Mouse (Mus musculus) kidney, adult 9 months (tissue): ENCODE measurements around the gene Psmd13.
A peak's percentile ranks its signal among the peaks of the same experiment; 100 is the strongest.

Experiments used
- DNase-seq: peaks from one replicate; pipeline ENCODE4 v3.0.0; 2022

Gene Psmd13

GRCm38 (mm10) chr7:140946311-140946710 lies 64.5 kb downstream of the Psmd13 start:
- DNase-seq: peak; percentile 12

DNA sequence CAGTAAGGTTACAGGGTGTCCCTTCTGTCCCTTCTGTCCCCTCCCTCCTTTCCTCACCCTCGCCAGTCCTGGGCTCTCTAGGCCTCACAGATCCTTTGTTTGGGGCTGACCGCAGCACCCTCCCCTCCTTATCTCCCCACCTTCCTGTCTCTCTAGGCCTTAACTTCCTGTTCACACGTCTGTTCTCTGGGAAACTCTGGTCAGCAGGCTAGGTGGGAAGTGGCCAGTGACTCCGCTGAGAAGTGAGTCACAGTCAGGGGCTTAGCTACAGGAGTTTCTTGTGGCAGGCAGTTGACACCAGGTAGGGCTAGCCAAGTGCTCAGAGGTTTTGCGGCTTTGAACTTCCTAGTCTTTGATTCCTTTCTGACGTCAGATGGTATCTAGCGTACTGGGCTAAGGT lies 65.2 kb downstream of the Psmd13 start:
- DNase-seq: peak; percentile 34

DNA sequence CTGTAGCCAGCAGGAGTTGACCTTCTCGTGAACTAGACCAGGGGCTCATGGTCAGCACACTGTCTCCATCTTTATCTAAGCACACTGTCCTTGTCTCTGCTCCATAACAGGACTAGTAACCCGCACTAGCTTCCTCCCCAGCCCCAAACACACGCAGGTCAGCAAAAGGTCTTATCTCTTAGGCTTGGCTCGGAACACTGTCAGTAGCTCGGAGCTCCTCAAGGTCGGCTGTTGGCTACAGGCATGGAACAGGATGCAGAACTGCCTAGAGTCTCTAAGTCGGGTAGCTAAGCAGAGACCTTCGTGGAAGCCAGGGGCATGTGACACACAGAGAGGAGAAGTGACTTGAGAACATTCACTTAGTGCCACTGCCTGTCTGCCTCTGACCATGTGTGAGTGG lies 66.4 kb downstream of the Psmd13 start:
- peak; percentile 19 for DNase-seq
